Mouse (Mus musculus) megakaryocyte, embryonic 14.5 days (primary cell): ENCODE results near the gene Plppr3. TPM values are rescaled to one million over a fixed set of nuclear protein-coding genes. Genes with fewer than 3 reads are reported as not detected.

ENCODE experiments used
- H3K27me3 ChIP-seq: replicated peaks from 2 replicates; pipeline ENCODE3; 2012; ENCODE audit warnings: inconsistent platforms
- H3K36me3 ChIP-seq: replicated peaks from 2 replicates; pipeline ENCODE3; 2012; ENCODE audit warnings: low read length, inconsistent platforms, mixed read lengths
- H3K4me1 ChIP-seq: 2 replicates; pipeline ENCODE4 v1.6.1; 2012; ENCODE audit warnings: inconsistent platforms
- H3K4me3 ChIP-seq: replicated peaks from 2 replicates; pipeline ENCODE3; 2012; ENCODE audit warnings: moderate library complexity, mild to moderate bottlenecking, inconsistent platforms
- H3K9me3 ChIP-seq: 2 replicates; pipeline ENCODE4 v1.6.1; 2012; ENCODE audit warnings: inconsistent platforms
- FLI1 ChIP-seq: IDR thresholded peaks from 2 replicates; pipeline ENCODE4 v1.6.1; 2012; ENCODE audit warnings: low read length, inconsistent platforms, mixed read lengths
- GATA1 ChIP-seq: IDR thresholded peaks from 3 replicates; pipeline ENCODE4 v1.6.1; 2012; ENCODE audit warnings: mixed read lengths, low read length, inconsistent platforms, borderline replicate concordance
- polyA plus RNA-seq: library from polyadenylated mRNA; stranded (reverse); fragments of >175 nt; gene quantifications from 2 replicates; pipeline ENCODE4 v1.2.3, GENCODE M21; 2012; ENCODE audit warnings: low replicate concordance; ENCODE audit not compliant: insufficient read depth

Plppr3 gene
- polyA plus RNA-seq, 1 experiment, result 16.9 TPM

GRCm38 (mm10) chr10:79916081-79916480 lies 41.6 kb upstream of the Plppr3 start:
- Histone ChIP-seq H3K4me3 (peak overlapping the region; percentile 98), H3K36me3 (peaks cover 37% of the 10 kb centered on the region), H3K27me3 (peaks cover 12% of the 10 kb centered on the region), H3K4me1 (peaks cover 90% of the 10 kb centered on the region), H3K9me3 (no peaks in the 10 kb centered on the region)
- TF ChIP-seq FLI1, result no peak
- no peak for TF ChIP-seq GATA1

DNA sequence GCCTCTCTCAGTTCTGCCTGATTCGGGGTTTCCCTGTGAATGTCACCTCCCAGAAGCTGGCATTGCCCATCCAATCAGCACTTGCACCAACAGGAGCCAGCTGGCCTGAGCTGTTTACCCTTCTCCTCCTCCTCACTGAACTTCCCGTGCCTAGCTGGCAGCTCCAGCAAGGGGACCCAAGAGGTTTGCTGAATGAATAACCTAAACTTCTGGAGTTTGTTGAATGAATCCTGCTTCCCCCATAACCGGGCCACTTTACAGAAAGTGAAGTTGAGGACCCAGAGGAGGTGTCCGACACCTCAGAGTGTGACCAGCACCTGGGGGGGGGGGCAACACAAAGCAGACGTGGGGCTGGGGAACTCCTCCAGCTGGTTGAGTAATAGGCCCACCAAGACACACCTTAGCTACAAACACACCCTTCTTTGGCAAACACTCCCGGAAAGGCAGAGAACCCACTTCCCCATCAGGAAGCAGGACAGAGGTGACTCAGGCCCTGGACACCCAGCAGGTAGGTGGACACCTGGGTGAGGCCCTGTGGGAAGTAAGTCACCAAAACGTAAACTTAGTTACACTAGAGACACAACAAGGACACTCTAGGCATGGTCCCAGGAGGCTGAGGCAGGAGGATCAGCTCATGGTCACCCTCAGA lies 40.6 kb upstream of the Plppr3 start:
- peaks cover 90% of the 10 kb centered on the region for H3K4me1 ChIP-seq
- H3K9me3 ChIP-seq, result no peaks in the 10 kb centered on the region
- peak overlapping the region; percentile 98 for H3K4me3 ChIP-seq
- H3K36me3 ChIP-seq, result peaks cover 45% of the 10 kb centered on the region
- peaks cover 2% of the 10 kb centered on the region for H3K27me3 ChIP-seq
- TF ChIP-seq GATA1 (no peak), FLI1 (no peak)

GRCm38 (mm10) chr10:79914131-79914947 lies 39.9 kb upstream of the Plppr3 start:
- H3K4me1 ChIP-seq, result peaks cover 91% of the 10 kb centered on the region
- no peaks in the 10 kb centered on the region for H3K9me3 ChIP-seq
- no peaks in the 10 kb centered on the region for H3K27me3 ChIP-seq
- TF ChIP-seq FLI1 (no peak), GATA1 (peak; percentile 75; the same call in 1 of the 3 replicates)
- peaks cover 52% of the 10 kb centered on the region for H3K36me3 ChIP-seq
- peak overlapping the region; percentile 98 for H3K4me3 ChIP-seq

DNA sequence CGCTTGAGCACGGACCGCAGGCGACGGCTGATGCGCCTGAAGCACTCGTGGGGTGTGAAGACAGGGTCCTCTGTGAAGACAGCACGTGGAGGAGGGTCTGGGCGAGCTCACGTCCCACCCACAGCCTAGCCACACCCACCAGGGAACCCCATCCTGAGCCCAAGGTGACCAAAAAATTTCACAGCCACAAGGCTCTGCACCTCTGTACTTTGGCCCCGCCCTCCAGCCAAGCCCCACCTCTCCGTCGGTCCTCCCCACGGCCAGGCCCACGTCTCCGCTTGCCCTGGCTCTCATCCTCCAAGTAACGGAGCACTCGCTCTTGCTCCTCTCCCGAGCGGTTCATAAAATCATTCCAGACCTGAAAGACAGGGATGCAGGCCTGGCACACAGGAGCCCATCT lies 38.0 kb upstream of the Plppr3 start:
- TF ChIP-seq FLI1, result no peak
- TF ChIP-seq GATA1, result no peak
- peaks cover 78% of the 10 kb centered on the region for H3K4me1 ChIP-seq
- H3K27me3 ChIP-seq, result no peaks in the 10 kb centered on the region
- H3K36me3 ChIP-seq, result peaks cover 55% of the 10 kb centered on the region
- H3K9me3 ChIP-seq, result no peaks in the 10 kb centered on the region
- peak overlapping the region; percentile 56 for H3K4me3 ChIP-seq

- H3K27me3 ChIP-seq, result no peaks in the 10 kb centered on the region
- H3K4me3 ChIP-seq, result peak within 1 kb of the TSS; percentile 94
- peaks cover 73% of the 10 kb centered on the region for H3K36me3 ChIP-seq
- no peaks in the 10 kb centered on the region for H3K9me3 ChIP-seq
- no peak for TF ChIP-seq FLI1
- TF ChIP-seq GATA1, result no peak
- peaks cover 80% of the 10 kb centered on the region for H3K4me1 ChIP-seq
Measured at GRCm38 (mm10) chr10:79910556-79910955, 36.1 kb upstream of the Plppr3 start, which contains the start of gene Gm26602. TSS of gene Gm26602 (plus strand) at chr10:79910856.

DNA sequence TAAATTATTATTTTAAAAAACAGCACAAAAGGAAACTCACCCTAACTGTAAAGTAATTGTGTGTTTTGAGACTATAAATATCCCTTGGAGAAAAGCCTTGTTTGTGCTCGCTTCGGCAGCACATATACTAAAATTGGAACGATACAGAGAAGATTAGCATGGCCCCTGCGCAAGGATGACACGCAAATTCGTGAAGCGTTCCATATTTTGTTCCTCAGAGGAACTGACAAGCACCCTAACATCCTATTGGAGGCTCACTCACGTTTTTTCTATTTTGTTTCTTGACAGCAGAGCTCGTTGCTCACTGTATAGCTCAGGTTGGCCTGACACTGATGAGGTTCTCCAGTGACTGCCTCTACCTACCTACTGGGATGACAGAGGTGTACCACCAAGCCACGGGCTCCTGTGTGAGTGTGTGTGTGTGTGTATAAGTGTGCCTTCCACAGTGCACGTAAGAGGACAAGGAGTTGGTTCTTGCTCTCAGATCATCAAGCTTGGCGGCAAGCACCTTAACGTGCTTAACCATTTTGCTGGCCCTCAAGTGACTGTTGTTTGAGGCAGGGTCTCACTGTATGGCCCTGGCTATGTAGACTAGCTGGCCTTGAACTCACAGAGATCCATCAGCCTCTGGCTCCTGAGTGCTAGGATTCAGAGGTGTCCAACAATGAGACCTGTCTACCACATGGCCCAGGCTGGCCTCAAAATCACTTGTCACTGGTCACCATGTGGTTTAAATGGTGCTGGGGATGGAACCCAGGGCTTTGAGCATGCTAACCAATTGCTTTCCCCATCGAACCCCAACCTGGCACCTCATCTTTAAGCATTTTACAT lies 34.9 kb upstream of the Plppr3 start:
- Histone ChIP-seq H3K4me1 (peaks cover 67% of the 10 kb centered on the region), H3K4me3 (peak overlapping the region; percentile 94), H3K9me3 (no peaks in the 10 kb centered on the region; the same call in 1 of the 2 replicates), H3K36me3 (peaks cover 79% of the 10 kb centered on the region), H3K27me3 (no peaks in the 10 kb centered on the region)
- TF ChIP-seq GATA1, result no peak
- TF ChIP-seq FLI1, result no peak

DNA sequence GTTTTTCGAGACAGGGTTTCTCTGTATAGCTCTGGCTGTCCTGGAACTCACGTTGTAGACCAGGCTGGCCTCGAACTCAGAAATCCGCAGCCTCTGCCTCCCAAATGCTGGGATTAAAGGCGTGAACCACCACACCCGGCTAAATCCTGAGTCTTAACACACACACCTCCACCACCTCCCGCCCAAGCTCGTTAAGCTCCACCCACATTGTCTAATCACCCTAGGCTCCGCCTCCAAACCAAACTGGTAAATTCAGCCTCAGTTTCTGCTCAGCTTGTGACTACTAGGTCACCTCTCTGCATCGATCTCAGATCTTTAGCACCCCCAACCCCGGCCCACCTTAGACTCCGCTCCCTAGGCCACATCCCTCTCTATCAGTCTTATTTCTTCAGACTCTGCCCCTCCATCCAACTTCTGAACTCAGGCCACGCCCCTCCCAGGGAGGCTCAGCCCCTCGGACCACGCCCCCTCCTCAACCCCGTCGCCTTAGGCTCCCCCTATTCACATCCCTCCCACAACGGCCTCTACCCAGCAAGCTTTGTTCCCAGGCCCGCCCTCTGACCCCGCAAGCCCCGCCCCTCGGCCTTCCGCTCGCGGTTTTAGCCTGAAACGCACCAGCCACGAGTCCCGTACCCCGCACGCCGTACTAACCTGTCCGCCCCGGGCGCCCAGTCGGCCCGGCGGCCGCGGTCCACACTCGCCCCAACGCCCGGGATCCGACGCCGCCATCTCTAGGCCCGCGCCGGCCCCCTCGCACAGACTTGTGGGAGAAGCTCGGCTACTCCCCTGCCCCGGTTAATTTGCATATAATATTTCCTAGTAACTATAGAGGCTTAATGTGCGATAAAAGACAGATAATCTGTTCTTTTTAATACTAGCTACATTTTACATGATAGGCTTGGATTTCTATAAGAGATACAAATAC lies 34.0 kb upstream of the Plppr3 start, which contains the start of gene Med16:
Med16 (minus strand) TSS at position 757 of the 925 bp plus-strand sequence.
- H3K4me3 ChIP-seq, result peak within 1 kb of the TSS; percentile 94
- no peaks in the 10 kb centered on the region; the same call in 1 of the 2 replicates for H3K9me3 ChIP-seq
- peaks cover 58% of the 10 kb centered on the region for H3K4me1 ChIP-seq
- TF ChIP-seq GATA1, result no peak
- no peak for TF ChIP-seq FLI1
- H3K27me3 ChIP-seq, result no peaks in the 10 kb centered on the region
- peaks cover 77% of the 10 kb centered on the region for H3K36me3 ChIP-seq

DNA sequence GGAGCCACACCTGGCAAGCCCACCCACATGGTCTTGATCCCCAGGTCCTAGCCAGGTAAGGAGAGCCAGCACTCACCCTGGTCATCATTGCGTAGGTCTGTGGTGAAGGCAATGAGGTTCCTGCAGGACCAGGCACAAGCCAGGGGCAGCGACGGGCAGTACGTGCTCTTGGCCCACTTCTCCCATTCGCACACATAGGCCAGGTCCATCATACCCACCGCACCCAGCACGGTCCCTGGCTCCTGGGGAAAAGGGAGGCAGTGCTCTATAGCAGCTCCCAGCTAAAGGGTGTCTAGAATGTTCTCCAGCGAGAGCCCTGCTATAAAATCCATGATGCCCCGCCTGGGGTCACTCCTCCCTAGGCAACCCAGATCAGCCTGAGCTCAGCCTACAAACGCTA lies 33.0 kb upstream of the Plppr3 start:
- peaks cover 54% of the 10 kb centered on the region for H3K4me1 ChIP-seq
- no peaks in the 10 kb centered on the region for H3K27me3 ChIP-seq
- peaks cover 77% of the 10 kb centered on the region for H3K36me3 ChIP-seq
- TF ChIP-seq GATA1 (no peak), FLI1 (no peak)
- H3K4me3 ChIP-seq, result peak overlapping the region; percentile 71
- H3K9me3 ChIP-seq, result no peaks in the 10 kb centered on the region; the same call in 1 of the 2 replicates

- peaks cover 76% of the 10 kb centered on the region for H3K36me3 ChIP-seq
- peaks cover 47% of the 10 kb centered on the region for H3K4me1 ChIP-seq
- no peaks in the 10 kb centered on the region for H3K27me3 ChIP-seq
- no peak for TF ChIP-seq GATA1
- no peaks in the 10 kb centered on the region; the same call in 1 of the 2 replicates for H3K9me3 ChIP-seq
- H3K4me3 ChIP-seq, result no peak overlapping the region
Measured at GRCm38 (mm10) chr10:79906712-79907111, 32.3 kb upstream of the Plppr3 start.
